Mouse (Mus musculus) liver, adult 2 months (tissue): Measurements from ENCODE around the gene Agbl3.

Source experiments
- CTCF ChIP-seq: fragments of 200-500 bp; IDR thresholded peaks from 2 replicates; pipeline ENCODE4 v1.5.1; 2011; ENCODE audit warnings: low read depth, low read length, control low read depth
- POLR2A ChIP-seq: fragments of 200-500 bp; IDR thresholded peaks from 2 replicates; pipeline ENCODE4 v1.6.1; 2011; ENCODE audit warnings: low read length, control low read depth; ENCODE audit not compliant: insufficient read depth; ENCODE audit errors: extremely low read depth

DNA sequence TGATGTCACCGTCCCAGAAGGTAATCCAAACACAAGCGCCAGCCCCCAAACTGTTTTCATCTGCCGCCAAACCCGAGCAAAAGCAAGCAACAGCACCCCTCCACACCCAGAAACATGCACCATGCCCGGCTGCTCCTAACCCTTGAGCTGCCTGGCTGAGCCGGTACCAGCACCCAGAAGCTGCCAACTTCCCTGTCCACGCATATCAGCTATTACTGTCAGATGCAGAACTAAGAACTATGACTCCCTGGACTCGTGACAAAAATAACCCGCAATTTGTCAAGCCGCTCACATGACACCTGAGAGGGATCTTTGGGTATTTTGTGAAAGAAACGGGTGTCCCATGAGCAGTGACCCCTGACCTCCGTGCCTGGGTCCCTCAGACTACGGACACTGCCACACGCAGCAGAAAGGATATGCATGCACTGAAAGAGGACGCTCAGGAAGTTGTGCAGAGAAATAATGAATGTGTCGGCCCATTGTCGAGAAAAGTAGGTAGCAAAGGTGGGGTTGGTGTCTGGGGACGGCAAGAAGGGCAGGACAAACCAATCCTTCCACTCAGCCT is 127.5 kb downstream of the Agbl3 start:
- TF ChIP-seq CTCF (no peak), POLR2A (no peak)
